Mouse (Mus musculus) right cerebral cortex, postnatal 36 days (tissue): ENCODE results near the gene Lgals3bp.

Source experiments
- DNase-seq, 2 experiments: peaks; one replicate each; pipeline ENCODE4 v3.0.0; 2022; ENCODE audit warnings: low spot score in 2 of 2, mixed read lengths in 1 of 2

Lgals3bp gene

DNA sequence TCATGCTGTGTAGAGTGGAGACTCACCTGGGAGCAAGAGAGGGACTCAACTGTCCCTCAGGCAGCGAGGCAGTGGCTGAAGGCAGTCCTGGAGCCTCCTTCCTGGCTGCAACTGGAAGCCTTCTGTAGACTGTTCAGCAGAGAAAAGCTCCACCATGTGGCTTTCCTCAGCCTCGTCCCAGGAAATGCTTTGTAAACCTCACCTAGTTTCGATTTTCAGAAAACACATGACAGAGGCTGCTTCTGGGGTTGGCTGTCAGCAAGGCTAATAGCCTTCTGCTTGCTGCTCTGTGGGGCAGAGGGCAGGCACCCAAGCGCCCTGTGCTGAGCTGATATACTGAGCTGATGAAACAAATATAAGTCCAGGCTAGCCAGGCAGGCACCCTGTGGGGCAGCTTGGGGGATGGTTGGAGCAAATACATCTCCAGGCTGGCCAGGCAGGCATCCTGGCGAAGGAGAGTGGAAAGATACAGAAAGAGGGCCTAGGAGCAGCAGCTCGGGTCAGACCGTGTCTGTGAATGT, at the start of gene Lgals3bp:
Gene Lgals3bp (minus strand): TSS at position 333 of the 521 bp plus-strand sequence.
- peak; percentile 31 to 54 for DNase-seq

DNA sequence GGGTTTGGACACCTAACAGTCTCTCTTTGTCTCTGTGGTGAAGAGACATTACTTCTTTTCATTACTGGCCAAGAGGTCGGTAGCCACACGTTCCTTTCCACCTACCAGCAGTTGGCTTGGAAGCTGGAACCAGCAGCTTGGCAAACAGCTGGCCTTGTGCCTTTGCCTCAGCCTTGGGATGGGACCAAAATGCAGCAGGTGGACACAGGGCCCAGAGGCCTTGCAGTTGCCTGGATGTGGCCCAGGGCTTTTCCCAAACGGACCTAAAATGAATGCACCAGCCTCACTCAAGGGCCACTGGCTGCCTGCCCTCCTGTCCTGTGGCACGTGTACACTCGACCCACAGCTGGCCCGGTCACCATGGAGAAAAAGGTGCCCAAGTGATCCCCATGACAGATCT, 49.3 kb upstream of the Lgals3bp start:
- DNase-seq, result no peak

DNA sequence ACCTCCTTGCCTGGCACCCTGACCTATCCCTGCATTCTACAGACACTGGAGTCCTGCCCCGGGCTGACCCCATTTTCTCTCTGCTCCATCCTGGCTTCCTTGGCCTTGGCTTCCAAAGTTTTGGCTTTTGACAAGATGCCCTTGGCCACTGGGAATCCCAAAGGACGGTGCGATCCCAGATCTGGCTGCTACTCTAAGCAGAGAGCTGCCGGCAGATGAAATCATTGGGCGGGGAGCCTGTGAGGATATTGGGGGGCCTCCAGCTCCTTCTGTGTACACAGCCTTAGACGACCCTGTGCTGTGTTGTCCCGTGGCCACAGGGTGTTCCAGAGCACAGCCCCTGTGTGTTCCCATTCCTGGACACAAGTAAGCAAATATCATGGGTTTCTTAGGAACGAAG, 46.5 kb upstream of the Lgals3bp start:
- no peak for DNase-seq

DNA sequence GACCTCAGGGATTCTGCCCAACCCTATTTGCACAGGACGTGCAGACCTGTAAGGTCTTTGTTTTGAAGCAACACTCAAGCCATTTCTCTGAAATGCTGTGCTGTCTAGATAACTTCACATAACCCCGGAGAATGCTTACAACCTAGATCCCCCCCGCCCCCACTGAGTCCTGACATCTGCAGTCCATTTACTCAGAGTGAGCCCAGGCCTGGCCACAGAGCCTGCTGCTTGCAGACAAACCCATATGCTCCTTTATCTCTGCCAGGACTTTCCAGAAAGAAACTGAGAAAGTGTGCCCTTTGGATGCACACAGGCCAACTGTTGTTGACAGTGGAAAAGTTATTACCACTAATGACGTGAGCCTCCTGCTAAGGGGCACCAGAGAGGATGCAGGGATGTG, 45.5 kb upstream of the Lgals3bp start:
- DNase-seq, result no peak

DNA sequence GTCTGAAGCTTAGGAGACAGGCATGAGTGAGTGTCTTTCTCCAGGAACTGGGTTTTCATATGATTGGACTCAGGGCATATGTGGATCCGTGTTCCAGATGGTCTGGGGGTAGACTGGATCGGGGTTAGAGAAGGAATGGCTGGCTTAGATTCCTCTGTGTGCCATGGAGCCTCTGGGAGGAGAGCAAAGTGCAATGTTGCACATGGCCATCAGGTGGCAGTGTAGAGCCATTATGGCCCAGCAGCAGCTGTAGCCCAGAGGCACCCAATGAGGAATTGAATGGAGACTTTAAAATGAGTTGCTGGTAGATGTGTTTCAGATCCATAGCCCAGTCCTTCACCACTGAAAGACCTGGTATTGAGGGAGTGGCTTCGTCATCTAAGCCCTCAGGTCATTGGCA, 44.0 kb upstream of the Lgals3bp start:
- DNase-seq, result no peak

DNA sequence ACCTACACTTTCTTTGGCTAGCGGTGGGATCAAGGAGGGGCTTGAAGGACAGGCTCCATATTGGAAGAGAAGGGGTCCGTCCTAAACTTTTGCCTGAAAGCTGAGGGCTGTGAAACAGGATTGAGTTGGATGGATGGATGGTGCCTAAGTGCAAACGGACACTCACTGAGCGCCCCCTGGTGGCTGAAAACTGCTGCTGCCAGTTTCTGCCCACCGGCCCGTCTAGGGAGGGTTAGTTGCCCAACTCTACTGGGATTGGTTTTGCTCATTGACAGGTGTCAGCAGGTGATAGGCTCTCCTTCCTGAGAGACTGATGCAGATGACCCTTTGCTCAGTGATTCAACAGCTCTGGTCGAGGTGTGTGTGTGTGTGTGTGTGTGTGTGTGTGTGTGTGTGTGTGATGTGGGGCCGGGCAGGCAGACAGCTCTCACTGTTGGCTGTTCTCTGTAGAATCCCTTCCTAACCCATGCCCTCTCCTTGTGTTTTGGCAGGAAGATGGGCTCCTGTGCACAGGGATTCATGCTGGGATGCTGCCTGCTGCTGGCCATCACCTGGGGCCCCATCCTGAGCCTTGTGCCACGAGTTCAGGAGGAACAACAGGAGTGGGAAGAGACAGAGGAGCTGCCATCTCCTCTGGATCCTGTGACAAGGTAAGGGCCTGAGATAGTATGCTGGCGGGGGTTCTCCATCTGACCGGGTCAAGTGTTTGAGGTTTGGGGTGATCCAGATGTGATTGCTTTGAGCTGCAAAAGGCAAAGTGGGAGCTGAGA, 41.5 kb upstream of the Lgals3bp start:
- peak in 1 of 2 experiments; percentile 26 for DNase-seq

DNA sequence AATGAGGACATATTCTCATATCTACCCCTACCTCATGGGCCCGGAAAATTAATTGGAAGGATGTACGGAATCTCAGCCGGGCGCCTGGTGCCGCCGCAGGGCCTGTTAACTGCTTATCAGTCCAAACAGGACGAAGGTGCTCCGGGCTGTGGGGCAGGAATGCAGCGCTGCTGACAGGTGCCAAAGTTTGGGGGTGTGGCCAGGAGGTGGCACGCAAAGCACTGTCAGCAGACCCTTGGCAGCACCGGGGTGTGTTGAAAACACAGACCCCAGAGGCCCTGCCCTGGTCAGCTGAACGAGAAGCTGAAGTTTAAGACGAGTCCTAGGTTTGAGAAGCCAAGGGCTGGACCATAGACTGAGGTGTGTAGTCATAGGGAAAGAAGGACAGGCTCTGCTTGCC, 40.8 kb upstream of the Lgals3bp start:
- DNase-seq, result no peak

DNA sequence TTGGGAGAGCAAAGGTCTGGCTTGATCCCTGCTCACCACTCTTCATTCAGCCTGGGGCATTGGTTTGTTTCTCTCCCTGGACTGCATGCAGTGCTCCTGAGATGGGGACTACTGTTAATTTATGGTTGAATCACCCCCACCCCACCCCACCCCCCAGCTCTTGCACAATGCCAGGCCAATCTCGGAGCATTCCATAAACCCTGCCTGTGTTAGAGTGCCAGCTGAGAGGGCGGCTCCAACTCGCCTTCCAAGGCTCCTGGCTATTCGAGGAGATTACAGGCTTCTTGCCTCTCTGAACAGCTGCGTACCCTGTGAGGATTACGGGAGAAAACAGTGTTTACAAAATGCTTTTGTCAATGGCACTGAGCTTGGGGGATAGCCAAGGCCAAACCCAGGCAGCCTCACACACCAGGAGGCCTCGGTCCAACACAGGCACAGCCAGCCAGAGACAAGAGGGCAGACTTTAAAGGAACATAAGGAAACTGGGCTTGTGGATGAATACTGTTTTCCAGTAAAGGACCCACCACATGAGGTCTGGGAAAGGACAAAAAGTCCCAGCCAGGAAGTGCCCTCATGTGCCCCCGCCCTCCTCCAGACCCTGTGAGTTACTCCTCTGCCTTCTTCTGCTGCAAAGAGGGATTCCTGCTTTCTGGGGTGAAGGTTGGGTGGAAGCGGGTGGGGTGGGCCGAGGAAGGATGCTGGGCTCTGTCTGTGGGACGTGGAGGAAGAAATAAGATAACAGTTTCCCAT, 36.9 kb upstream of the Lgals3bp start:
- no peak for DNase-seq

DNA sequence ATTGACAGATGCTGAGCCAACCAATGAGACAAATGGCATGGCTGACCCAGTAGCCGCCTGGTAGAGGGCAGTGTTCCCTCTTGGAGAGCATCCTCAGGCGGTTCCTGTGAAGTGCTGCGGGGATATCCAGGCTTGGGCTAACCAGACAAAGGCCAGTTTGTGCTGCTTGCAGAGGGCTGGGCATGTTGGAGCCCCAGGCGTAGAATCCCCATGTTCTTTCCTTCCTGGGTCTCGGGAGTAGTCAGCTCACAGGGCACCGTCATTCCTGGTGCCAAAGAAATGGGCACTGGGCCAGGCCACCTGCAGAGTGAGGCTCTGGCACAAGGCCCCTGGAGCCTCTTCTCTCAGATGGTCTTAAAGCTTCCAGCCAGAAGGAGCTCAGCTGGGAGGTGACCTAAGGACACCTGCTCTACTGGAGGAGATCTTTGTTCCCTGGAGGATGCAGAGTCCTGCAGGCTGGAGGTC, 34.6 kb upstream of the Lgals3bp start:
- DNase-seq, result no peak

DNA sequence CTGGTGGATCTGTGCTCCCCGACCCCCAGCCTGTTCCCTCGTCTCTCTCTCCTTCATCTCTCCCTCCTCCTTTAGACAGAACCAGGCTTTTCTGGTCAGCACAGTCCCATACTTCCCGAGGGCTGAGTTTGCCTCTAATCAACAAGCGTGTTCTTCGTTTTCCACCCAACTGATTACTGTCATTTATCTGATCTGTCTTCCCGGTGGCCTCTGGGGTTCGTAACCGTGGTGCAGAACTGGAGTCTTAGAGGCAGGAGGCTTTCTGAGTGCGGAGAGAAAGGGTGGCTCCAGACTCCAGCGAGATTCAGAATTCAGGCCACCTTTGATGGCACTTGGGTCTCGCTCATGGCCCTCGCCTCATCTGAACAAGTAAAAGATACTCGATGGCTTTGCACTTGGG, 32.2 kb upstream of the Lgals3bp start:
- DNase-seq, result no peak

DNA sequence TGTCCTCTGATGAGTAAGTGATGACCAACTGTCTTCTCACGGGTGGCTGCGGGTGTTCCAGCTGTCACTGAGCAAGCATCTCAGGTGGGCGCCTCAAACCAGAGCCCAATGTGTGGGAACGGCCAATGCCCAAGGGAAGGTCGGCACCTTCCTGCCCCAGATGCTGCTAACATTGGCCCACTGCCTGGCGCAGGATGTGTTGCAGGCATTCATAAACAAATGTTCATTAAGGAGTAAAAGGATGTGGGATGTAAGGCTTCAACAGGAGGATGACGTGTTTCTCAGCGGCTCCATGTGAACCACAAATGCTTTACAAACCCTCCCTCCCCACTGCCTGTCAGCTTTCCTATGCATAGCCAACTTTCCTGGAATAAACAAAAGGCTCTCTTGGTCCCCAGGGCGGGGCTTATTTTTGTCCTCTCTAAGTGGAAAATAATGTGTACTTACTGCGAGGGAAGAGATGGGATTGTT, 31.5 kb upstream of the Lgals3bp start:
- no peak for DNase-seq

DNA sequence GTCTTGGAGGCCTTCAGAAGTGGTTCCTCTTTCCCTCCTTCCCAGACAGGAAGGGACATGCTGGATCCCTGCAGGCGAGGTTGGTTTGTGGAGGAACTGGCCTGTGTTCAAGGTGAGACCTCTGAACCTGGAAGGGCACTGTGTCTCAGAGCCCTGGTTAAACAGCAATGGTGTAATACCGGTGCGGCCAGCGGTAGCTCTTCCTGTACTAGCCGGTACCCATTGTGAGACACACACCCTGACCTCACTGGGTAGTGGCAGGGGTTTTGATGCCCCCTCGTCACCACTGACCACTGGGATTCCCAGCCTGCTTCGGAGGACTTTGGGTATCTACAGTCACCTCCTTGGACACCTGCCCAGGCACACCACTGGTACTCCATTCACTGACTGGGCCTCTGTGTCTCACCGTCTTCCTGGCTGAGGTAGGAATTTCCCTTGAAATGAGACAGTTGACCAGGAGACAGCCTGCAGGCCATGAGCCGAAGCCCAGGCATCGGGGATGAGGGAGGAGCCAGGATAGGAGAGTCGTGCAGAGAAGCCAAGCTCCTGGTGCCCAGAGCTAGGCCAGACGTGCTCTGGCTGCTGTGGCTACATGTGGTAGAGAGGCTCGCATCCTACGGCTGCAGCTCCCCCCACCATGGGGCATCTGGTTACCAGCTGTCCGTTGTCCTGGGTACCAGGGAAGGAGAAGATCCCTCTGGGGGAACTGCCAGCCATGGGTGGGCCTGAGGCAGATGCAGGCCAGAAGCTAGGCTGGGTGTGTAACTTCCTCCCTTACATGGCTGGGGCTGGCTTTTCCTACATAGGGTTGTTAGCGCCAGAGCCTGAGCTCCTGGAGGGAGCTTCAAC, 29.4 kb upstream of the Lgals3bp start:
- DNase-seq, result no peak

DNA sequence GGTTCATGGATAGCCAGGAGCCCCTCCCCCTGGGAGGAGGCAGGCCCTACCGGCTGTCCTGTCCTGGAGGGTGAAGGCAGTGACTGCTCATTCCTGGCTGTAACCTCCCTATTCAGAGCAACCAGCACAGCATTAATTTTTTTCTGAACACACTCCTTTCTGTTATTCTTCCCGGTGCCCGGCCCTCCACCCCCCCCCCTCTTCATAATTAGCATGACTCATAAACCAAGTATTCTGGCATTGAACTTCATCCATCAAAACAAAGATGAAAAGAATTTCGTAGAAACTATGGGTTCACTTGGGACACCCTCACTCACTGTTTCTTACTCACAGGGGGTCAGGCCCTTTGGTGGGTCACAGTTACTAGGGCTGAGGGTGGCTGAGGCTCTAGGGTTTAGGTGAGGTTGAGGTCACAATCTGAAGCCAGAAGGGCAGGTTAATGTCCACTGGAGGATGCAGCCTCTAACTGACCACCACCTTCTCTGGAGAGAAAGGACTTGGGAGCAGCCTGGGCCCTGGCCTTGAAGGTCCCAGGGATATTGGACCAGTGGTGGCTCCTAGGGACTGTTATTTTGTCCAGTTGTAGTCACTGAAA, 28.5 kb upstream of the Lgals3bp start:
- no peak for DNase-seq

DNA sequence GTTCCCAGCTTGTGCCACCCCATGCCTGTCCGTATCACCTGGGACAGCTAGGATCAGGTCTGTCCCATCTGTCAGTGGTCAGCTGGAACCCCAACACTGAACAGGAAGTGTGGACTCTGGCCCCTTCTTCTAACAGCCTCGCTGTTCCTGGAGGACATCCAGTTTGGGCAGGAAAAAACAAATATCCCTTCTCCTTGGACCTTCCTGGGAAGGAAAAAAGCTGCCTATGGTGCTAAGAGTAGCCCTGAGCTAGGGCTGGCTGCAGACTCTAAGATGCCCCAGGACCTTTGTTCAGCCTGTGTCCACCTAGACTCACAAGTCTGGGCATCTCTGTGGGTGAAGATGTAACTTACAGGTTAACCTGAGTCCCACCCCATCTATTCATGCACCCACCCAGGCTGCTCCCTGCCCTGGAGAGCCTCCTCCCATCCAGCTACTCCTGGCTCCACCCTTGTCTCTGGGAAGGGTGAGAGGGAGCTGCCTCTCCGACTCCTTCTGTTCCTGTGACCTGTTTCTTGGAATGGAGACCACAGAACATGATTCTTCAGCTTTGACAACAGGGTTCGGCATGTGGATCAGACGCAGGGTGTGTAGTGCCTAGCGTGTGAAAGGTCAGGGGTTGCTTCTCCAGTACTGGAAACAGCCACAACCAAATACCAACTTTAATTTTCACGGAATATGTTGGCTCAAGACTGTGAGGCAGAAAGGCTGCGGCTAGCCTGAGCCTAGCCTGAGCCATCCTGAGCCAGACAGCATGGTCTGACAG, 27.2 kb upstream of the Lgals3bp start:
- no peak for DNase-seq

DNA sequence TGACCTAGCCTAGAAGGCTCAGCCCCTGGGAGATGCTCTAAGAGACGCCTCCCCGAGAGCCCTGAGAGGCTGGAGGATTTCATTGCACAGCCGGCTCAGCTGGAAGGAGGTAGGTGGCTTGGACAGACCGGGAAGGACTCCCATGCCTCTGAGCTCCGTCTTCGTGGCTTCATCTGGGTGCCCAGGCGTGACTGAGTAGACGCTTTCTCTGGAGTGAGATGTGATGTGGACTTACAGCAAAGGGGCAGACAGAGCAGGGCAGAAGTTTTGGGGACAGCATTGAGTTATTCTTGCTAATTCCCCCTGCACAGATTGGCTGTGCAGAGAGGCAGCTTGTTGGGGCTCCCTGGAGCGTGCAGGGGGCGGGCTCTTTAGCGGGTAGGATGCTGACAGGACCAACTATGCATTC, 26.6 kb upstream of the Lgals3bp start:
- DNase-seq, result no peak

DNA sequence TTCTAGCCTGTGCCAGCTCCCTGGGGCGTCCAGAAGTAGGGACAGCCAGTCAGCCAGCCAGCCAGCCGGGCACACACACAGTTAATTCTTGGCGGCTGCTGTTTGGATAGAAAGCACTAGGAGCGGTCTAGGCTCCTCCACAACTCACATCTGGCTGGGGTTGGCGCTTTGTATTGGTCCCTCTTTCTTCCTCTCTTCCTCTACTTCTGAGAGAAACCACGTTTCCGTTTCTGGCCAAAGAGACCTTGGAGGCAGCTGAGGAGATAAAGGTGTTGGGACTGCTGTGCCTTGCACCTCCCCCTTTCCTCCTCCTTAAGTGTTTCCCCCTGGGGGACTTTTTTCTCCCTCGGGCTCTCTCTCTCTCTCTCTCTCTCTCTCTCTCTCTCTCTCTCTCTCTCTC, 26.1 kb upstream of the Lgals3bp start, which contains the start of gene C1qtnf1:
Gene C1qtnf1 (plus strand): TSS at position 218 of the 400 bp plus-strand sequence.
- DNase-seq, result no peak

DNA sequence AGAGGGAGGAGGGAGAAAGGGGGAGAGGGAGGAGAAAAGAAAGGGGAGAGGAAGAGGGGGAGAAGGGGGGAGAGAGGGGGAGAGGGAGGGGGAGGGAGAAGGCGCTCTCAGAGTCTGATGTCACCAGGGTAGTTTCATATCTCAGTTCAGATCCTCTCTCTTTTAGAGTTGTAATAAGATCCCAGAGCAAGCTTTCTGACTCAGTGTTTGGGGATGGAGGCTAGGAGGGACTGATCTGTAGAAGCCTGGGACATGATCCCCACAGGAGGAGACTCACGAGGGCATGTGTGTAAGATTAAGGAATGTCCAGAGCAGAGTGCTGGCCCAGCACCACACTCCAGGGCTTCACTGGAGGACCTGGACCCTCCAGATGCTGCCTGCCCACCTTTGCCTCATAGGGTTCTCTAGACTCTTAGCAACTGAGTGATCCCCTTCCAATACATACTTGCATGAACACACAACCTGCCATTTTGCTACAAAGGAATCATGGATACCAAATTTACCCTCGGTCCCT, 25.4 kb upstream of the Lgals3bp start:
- no peak for DNase-seq

DNA sequence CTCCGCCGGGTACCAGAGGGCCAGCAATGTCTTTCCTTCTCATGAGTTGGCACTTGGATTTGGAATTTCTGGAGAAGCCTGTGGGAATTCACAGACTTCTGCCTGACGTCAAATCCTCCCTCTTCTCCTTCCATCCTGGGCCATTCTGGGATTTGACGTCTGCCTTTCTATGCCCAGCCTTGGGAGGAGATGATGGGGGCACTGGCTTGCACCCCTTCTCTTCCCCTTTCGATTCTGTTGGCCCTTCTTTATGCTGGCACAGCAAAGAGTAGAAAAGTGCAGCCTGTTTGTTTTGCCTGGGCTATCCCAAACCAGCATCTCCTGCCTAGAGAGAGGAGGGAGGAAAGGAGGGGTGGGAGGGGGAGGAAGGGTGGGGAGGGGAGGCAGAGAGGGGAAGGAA, 24.9 kb upstream of the Lgals3bp start:
- no peak for DNase-seq

DNA sequence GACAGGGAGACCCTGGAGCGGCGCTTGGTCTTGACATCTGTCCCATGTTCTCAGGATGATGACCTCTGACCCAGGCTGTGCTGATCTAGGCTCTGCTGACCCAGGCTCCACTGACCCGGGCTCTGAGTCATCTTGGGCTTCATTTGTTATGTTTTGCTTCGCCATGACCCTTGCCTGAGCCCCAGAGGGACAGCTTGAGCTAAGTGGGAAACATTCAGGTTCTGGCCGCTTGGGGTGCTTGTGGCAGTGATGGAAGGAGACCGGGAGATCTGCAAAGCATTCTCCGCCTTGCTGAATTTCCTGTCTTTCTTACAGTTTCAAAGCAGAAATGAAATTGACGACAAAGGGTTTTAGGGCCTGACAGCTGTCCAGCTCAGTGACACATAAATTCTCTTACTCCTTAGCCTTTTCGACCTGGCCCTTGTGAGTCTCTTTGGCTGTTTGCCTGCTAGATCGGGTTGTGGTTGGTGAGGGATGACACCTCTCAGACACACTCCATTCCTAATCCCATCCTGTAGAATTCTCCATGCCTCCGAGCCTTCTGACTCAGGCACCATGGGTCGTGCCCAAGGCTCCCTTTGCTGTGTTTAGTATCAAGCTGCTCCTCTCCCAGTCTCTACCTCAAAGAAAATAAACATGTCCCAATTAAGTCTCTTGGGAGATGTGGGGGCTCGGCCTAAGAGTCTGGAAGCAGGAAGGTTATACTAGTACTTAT, 22.9 kb upstream of the Lgals3bp start:
- no peak for DNase-seq
